Mouse (Mus musculus) spleen, embryonic (tissue): ENCODE measurements around the gene Uncx.
"Not testable (repeated sequence)": the region's sequence is repeated elsewhere in the genome, so short reads cannot be mapped to it uniquely, and the experiment has no call there.

Source experiments
- CTCF ChIA-PET: fragments of 350-600 bp; sonication (Branson Sonifier 250); formaldehyde crosslinking; loops from one replicate; lab custom pipeline; 2022; lab: Charles Lee

Uncx gene

GRCm38 (mm10) chr5:139559782-139560181 lies 16.5 kb downstream of the Uncx start:
- CTCF ChIA-PET = interaction anchor here (1.1 kb wide), 1 partner anchor 20 kb away, joined by 3 read pairs; no protein-coding TSS in a partner anchor

GRCm38 (mm10) chr5:139561363-139562001 lies 18.2 kb downstream of the Uncx start:
- CTCF ChIA-PET = no interaction called here

GRCm38 (mm10) chr5:139564663-139565062 lies 21.4 kb downstream of the Uncx start:
- CTCF ChIA-PET = no interaction called here

- CTCF ChIA-PET = no interaction called here
Measured at GRCm38 (mm10) chr5:139565462-139565861, 22.2 kb downstream of the Uncx start.

DNA sequence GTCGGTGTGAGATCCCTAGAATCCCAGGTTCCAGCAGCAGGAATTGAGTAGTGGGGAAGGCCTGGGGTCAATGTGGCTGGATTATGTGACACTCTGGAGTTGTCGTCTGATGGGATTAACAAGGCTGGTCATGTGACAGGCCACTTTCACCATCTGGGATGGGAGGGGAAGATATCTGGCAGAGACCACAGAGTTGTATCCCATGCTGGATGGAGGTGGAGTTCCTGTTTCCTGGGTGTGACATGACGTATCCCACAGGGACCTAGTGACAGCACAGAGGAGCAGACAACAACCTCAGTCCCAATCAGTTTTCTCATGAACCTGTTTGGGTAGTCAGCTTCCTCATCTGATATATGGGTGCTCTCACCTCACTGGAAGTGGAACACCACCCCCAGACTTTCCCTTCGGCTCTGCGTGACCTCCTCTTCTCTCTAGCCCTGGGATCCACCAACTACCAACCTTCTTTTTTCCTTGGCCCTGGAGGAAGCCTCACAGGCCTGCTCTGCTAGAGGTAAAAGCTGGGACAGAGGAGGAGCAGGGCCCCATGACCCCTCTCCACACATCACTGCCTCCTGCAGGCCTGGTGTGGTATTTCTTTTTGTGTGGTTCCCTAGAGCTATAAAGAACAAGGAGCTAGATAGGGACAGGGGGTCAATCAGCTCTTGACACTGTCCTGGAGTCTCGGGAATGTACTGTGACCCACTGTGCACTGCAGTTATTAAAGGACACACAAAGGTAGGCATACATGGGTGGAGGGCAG lies 23.5 kb downstream of the Uncx start:
- CTCF ChIA-PET = no interaction called here

DNA sequence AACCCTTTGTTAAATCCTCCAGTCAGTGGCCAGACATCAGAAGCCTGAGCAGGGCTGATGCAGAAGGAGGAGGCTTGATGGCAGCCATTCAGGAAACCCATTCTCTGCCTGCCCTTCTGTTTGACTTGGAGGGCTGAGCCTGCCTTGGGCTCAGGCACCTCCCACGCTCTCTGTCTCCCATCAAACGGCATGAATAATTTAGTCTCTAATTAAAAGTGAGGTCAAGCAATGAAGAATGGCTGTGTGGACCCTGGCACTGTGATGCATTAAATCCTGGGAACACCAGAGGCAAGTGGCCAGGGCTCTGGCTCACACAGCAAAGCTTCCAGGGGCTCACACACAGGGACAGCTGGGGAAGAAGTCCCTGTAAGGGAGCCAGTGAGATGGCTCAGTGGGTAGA lies 24.8 kb downstream of the Uncx start:
- CTCF ChIA-PET = interaction anchor here (0.7 kb wide), 1 partner anchor 34 kb away, joined by 15 read pairs; no protein-coding TSS in a partner anchor

DNA sequence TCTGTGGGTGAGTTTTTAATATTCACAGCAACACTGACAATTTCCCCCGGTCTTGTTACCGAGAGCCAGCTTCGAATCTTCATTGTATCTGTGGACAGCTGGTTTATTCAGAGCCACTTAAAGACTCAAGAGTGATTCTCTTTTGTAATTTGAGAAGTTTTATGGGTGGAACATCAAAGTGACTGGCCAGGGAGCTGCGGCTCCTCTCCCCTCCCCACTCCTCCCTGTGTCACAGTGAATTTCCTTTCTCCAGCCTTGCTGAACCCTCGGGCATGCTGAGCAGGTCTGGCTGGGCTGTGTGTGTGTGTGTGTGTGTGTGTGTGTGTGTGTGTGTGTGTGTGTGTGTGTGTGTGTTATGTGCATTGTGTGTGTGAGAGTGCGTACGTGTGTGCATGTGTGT lies 29.2 kb downstream of the Uncx start:
- CTCF ChIA-PET = interaction anchor here (0.6 kb wide), 1 partner anchor 33 kb away, joined by 7 read pairs; no protein-coding TSS in a partner anchor

DNA sequence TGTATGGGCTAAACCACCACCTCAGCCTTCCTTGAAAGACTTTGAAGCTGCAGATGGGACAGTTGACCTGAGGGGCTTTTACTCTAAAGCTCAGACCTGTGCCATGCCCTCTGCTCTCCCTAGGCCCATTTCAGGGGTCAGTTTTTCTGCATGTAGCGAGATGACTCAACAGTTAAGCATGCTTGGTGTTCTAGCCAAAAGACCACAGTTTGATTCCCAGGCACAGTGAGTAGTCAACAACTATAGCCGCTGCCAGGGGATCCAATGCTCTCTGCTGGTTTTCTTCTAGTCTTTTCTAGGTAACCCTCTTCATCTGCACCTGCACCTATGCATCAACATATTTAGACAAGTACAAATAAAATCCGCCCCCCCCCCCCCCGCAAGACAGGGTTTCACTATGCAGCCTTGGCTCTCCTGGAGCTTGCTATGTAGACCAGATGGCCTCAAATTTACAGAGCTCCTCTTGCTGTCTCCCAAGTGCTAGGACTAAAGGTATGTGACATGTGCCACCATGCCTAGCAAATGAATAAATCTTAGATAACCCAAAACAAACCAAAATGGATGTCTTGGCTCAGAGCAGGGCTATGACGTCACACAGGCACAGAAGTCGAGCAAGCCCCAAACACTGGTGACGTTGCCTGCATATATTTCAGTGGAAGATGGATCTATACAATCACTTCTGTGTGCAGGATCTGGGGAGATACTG lies 30.5 kb downstream of the Uncx start:
- CTCF ChIA-PET = no interaction called here

DNA sequence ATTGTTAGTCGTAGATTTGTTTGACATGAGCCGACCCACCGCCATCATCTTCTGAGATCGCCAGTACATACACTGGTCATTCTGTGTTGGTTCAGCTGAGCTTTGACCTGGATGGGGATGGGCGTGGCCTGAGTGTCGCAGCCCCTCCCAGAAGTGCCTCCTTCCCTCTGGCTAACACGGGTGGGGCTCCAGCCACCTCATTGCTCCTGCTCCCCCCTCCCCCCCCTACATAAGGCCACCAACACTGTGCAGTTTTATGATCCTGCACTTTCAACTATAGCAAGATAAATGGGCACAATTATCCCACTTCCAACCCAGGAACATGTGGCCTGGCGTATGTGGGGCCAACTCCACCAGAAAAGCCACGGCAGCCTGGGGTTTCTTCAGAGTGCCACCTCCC lies 31.8 kb downstream of the Uncx start:
- CTCF ChIA-PET = no interaction called here

GRCm38 (mm10) chr5:139580171-139580743 lies 37.0 kb downstream of the Uncx start:
- CTCF ChIA-PET = no interaction called here

DNA sequence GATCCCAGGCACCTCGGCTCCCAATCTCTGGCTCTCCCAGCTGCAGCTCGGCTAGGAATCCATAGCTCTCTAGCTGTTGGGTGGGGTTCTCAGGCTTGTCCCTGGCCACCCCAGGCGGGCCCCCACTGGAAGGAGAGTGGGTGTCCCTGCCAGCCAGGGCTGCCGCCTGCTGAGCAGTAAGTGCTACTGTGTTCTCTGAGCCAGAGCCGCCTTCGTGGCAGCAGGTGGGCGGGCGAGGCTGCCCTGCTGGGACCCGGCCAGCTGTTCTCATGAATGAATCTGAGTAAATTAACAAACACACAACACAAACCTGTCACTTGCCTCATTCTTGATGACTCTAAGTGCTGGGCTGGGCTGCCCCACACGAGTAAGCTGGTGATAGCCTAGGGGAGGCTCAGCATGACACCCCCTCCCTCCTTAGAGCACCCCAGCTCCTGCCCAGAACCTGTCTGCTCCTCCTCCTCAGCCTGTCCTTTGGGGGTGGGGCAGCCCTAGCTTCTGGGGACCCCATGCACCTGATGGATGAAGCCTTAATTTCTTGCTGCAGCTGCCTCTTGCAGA lies 38.1 kb downstream of the Uncx start:
- CTCF ChIA-PET = interaction anchor here (0.7 kb wide), 1 partner anchor 300 kb away, joined by 3 read pairs; no protein-coding TSS in a partner anchor

DNA sequence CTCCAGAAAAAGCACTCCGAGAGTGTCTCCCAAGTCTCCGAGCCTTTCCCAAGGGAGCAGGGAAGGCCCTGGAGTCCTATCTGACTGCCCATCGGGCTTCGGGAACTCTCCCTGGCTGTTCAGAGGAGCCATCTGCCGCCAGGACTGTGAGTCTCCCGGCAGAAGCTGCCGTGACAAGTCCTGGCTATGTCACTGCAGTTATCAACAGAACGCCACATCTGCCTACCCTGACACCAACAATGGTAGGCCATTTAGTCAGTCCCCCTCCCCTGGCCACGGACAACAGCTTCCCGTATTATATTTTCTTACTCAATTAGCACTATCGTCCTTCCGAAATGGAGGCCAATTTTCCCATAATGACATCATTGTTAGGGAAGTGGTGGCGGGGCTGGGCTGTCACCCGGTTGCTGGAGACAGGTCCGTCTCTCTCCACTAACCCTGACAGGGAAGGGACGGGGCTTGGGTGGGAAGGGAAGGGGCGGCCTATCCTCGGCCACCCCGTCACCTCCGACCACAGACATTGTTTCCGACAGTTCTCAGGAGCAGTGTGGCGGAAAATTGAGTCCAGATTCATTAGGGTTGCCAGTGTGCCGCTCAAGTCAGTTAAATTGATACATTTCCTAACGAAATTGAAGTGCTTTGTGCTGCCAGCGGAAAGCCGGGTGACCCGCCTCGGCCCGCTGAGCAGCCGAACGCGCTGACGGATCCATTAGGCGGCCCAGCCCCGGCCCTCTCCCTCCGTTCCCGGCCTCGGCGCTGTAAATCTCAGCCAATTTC lies 41.9 kb downstream of the Uncx start:
- CTCF ChIA-PET = no interaction called here

GRCm38 (mm10) chr5:139585748-139586060 lies 42.4 kb downstream of the Uncx start:
- CTCF ChIA-PET = no interaction called here

- CTCF ChIA-PET = not testable (repeated sequence)
Measured at GRCm38 (mm10) chr5:139587459-139587858, 44.2 kb downstream of the Uncx start.

- CTCF ChIA-PET = not testable (repeated sequence)
Measured at GRCm38 (mm10) chr5:139590682-139591360, 47.5 kb downstream of the Uncx start.

DNA sequence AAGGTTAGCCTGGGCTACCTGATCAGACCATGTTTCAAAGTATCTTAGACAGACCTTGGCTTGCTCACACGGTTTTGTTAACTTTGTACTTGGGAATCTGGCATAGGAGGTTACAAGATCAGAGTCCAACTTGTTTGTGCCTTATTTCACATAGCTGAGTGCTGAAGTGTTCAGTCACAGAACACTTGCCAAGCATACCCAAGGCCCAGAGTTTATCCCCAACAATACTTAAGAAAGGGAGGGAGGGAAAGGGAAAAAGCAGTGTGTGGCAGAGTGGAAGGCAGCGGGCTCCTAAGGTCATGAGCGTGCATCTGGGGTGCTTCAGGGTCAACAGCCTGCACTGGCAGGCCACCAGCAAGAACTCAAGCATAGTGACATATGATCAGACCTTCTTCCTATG lies 48.7 kb downstream of the Uncx start:
- CTCF ChIA-PET = no interaction called here

DNA sequence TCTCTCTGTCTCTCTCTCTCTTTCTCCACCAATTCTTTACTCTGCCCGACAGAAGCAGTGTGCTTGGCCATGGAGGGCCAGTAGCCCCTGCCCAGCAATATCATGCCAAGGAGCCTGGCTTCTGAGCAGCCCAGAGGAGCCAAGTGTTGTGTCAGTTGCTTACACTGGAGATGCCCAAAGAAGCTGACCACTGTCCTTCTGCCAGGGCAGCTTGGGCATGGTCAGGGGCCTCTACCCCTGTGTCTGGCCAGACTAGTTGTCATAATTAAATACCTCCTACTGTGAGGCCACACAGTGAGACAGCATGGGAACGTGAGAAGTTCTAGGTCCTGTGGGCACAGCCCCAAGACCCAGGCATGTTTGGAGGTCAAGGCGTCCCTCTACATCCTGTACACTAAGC lies 49.6 kb downstream of the Uncx start:
- CTCF ChIA-PET = no interaction called here

DNA sequence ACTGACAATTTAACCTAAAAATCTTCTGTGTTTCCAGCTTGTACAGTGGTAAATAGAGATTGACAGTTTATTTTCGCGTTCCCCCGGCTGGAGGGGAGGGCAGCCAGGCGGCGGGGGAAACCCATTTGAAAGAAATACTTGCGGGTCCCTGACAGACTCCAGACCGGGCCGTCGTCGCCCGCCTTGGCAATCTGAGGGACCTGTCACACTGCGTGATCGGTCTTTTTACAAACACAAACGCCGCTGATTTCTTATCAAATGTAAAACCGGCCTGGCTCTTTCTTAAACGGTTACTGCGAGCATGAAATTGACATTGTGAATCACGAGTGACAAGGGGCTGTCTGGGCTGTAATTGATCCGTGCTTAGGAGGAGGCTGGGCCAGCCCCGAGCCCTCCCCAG lies 50.5 kb downstream of the Uncx start:
- CTCF ChIA-PET = no interaction called here

DNA sequence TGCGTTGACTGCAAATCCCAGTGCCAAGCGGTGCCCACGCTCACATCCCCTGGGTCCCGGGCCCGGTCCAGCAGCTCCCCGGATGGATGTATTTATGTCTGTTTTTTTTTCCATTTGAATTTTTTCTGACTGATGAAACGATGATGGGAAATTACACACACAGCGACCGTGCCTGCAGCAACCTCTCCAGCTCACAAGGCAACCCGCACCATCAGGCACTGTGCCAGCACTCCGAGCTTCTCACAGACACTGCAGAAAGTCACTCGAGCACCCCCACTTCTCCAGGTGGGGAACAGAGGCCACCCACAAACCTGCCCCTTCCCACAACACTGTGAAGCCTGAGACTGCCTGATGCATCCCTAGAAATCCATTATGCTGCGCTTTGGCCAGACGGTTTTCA lies 51.7 kb downstream of the Uncx start:
- CTCF ChIA-PET = no interaction called here
